Mouse (Mus musculus) NIH3T3 (cell line): ENCODE data around the gene Tet2.

Experiments
- DNase-seq: peaks from one replicate; pipeline ENCODE4 v3.0.0-alpha.2; 2012; ENCODE audit warnings: low read depth

Gene Tet2

GRCm38 (mm10) chr3:133436279-133436860, 108.6 kb downstream of the Tet2 start:
- DNase-seq, result no peak

GRCm38 (mm10) chr3:133435774-133436148, 109.2 kb downstream of the Tet2 start:
- DNase-seq, result no peak

- no peak for DNase-seq
Observed at GRCm38 (mm10) chr3:133435141-133435773, 109.7 kb downstream of the Tet2 start.

GRCm38 (mm10) chr3:133429394-133430173, 115.4 kb downstream of the Tet2 start:
- no peak for DNase-seq

- DNase-seq, result no peak
Observed at GRCm38 (mm10) chr3:133428003-133428402, 116.9 kb downstream of the Tet2 start.

GRCm38 (mm10) chr3:133423073-133423472, 121.9 kb downstream of the Tet2 start:
- no peak for DNase-seq

GRCm38 (mm10) chr3:133414747-133415146, 130.2 kb downstream of the Tet2 start:
- no peak for DNase-seq
